Mouse (Mus musculus): Measurements from ENCODE around the gene Hip1.

DNA sequence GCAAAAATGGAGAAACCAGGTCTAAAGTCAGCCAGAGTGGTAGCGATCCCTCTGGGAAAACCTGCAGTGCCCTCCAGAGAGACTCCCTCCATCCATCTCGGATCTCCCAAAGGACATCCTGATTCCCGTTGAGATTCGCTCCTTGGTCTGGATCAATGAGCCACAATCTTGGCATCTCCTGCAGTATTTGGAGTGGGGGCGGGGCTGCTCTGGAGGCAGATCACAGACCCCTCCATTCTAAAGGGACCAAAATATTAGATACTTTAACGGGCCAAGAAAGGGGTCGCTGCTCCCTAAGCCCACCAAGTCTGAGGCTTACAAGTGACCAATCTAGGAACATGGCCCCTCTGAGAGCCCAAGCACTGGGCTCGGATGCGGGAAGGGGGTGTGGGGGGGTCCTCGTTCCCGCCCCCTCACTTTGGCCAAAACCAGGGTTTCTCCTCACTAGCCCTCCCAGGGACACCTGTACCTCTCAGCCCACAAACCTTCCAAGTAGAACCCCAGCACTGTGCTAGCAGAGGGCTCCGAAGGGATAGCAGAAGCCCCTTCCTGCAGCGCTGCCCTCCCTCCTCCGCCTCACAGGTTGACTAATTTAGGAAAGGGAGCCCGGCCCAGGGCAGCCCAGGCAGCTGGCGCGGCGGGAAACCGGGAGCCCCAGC is 56.6 kb downstream of the Hip1 start:
- TF ChIP-seq CTCF (IDR thresholded peaks at IDR 0.05; ENCODE audit: low read depth, low read length) (no peak), POLR2A (IDR thresholded peaks at IDR 0.05; ENCODE audit: insufficient read depth, low read length) (no peak)

Measured in ES-Bruce4 (cell line).